Mouse (Mus musculus): Measurements from ENCODE around the gene Galns. TPM values are rescaled to one million over a fixed set of nuclear protein-coding genes. Genes with fewer than 3 reads are reported as not detected.
A peak's percentile ranks its signal among the peaks of the same experiment; 100 is the strongest.

Galns gene
- polyA plus RNA-seq (2016; fragmentation: Nextera tagmentation; extraction: Ambion mirVana) = 4.6 TPM in 2 replicates

DNA sequence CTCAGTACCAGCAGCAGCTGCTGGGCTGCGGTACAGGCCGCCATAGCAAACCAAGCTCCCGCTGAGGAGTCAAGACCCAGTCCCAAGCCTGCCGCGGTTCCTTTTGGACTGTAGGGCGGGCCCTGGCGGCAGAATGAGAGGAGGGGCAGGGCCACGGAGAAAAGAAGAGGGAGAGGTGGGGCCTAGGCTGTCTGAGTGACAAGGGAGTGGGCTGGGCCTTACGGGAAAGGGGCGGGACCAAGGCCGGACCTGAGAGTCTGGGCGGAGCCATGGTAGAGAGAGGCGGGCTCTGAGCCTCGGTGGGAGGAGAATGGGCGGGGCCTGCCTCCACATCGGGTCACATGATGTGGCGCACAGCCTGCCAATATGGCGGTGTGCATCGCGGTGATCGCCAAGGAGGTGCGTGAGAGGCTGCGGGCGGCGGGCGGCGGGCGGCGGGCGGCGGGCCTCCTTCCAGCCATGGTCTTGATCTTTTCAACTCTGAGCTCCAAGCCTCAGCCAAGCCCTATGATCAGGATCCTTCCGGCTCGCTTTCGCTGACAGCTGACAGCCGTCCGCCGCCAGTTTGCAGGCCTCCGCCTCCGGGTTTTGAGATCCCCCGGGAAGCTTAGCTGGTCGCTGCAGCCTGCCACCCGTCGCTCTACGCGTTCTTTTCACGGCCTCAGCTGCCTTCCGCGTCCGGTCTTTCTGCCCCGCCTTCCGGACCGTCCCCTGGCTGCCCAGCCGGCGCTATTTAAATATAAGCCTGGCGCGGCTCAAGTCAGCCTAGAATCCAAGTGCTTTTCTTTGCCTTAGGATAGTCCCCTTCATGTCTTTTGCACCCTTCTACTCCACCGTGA, at the start of gene Galns, which contains the start of gene Trappc2l:
Gene Galns, minus strand, starts transcription at position 169 of the 839 bp plus-strand sequence.
Gene Trappc2l, plus strand, starts transcription at position 346 of the 839 bp plus-strand sequence.
- Histone ChIP-seq H3K27ac (peak within 1 kb of the TSS; percentile 81), H3K36me3 (peaks cover 15% of the 10 kb centered on the region; the same call in 1 of the 2 replicates), H3K4me2 (peak within 1 kb of the TSS; percentile 98), H3K4me1 (peaks cover 30% of the 10 kb centered on the region), H3K27me3 (replicated peaks) (no peaks in the 10 kb centered on the region), H3K4me3 (peak within 1 kb of the TSS; percentile 83), H3K9me3 (replicated peaks) (no peaks in the 10 kb centered on the region), H3K9ac (peak within 1 kb of the TSS; percentile 83)
- peak; percentile 96 for ATAC-seq
- WGBS (ENCODE audit: insufficient replicate concordance) = under 1% methylated on average over 57 of the region's 57 CpGs

DNA sequence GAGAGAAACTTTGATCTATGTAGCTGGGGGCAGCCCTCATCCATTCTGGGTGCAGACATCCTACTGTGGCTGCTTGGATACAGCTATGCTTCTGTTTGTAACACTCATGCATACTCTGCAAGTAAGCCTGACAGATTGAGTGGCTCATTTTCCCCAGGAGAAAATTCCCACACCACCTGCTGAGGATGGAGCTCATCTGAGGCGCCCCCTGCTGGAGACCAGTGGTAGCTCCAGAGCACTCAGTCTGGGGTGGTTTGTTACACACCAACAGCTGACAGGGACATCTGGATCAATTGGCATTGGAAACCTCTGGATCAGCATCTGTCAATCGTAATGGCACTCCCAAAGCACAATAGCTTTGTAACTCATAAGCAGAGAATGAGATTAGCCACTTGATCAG, 48.8 kb upstream of the Galns start:
- Histone ChIP-seq H3K36me3 (peaks cover 52% of the 10 kb centered on the region), H3K4me1 (peaks cover 36% of the 10 kb centered on the region), H3K4me2 (no peak overlapping the region), H3K9ac (no peak overlapping the region), H3K9me3 (replicated peaks) (no peaks in the 10 kb centered on the region), H3K27ac (no peak overlapping the region), H3K27me3 (replicated peaks) (no peaks in the 10 kb centered on the region), H3K4me3 (no peak overlapping the region)
- WGBS (ENCODE audit: insufficient replicate concordance) = 47% methylated on average over 2 of the region's 2 CpGs
- ATAC-seq = no peak

DNA sequence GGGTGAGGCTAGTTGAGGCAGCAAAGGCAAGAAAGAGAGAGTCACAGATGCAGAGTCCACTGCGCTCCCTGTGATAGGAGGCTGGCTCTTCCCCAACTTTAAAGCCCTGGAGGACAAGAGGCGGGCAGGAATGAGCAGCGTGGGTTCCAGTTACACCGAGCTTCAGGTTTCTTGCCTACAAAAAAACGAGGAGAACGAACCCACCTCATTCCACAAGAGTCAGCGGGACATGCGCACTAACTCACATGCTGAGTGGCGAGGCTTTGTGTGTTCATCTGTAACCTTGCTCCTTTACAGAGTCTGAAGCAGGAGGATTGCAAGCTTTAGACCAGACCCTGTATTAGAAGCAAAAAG, 47.5 kb upstream of the Galns start:
- no peak for ATAC-seq
- no peak overlapping the region for H3K4me3 ChIP-seq
- H3K9ac ChIP-seq = no peak overlapping the region
- H3K27ac ChIP-seq = no peak overlapping the region
- H3K27me3 ChIP-seq (replicated peaks) = no peaks in the 10 kb centered on the region
- peaks cover 53% of the 10 kb centered on the region for H3K36me3 ChIP-seq
- no peaks in the 10 kb centered on the region for H3K9me3 ChIP-seq (replicated peaks)
- no peak overlapping the region for H3K4me2 ChIP-seq
- peaks cover 31% of the 10 kb centered on the region for H3K4me1 ChIP-seq
- 82% methylated on average over 9 of the region's 9 CpGs for WGBS (ENCODE audit: insufficient replicate concordance)

DNA sequence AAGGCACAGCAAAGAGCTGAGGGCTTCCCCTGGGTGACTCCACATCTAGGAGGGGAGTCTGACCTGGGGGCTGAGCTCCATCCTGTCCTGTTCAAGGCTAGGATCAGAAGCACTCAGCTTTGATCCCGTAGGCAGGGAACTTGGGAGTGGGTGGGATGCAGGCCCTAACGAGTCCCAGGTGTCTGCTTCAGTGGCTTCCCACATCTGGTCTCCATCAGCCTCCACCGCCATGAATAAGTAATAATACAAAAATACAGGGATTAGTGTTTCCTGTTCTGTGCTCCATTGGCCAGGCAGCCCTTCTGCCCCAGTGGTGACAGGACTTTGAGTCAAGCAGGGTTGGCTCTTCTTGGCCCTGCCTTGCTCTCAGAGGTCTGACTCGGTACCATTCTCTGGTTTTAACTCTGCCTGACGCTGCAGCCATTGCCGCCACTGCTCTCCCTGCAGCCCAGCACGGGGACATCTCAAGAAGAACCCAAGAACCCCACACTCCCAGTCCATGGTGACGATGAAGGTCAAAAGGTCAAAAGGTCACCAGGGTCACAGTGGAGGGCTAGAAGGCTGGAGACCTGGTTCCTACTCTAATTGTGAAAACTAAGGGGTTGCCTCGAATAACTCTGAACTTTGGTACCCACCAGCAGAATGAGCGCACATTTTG, 47.0 kb upstream of the Galns start:
- Histone ChIP-seq H3K4me1 (peaks cover 32% of the 10 kb centered on the region), H3K27ac (no peak overlapping the region)

DNA sequence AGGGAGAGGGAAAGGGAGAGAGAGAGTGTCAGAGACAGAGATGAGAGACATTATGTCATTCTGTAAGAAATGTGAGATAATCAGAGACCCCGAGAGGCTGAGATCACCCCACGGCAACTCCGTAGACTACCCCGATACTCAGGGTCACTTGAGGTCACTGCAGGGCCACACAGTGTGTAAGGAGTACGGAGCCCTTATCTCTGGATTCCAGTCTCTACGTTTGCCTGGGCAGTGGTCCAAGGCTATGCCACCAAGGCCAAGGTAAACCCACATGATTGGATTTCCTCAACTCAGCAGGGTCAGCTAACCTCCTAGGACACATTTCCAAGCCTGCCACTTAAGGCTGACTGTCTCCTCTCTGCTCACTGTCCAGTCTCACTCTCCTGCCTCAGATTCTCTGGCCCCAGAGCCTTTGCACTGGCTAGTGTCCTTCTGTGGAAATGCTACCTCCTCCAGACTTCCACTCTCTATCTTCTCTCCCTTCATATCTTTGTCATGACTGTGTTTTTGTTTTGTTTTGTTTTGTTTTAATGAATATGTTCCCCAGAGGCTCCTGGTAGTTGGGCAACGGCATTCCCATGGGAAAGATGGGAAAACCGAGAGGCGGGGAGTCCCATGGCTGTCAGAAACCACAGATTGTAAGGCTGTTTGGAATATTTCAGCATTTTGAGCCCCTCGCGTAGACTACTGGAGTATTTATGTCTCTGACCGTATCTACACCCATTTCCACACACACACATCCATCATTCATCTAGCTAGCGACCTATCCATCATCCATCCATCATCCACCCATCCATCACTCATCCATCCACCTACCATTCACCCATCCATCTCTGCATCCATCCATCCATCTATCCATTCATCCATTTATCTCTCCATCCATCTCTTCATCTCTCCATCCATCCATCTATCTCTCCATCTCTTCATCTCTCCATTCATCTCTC, 45.1 kb upstream of the Galns start:
- Histone ChIP-seq H3K9me3 (replicated peaks) (no peaks in the 10 kb centered on the region), H3K9ac (no peak overlapping the region), H3K4me2 (no peak overlapping the region), H3K4me3 (no peak overlapping the region), H3K27ac (no peak overlapping the region), H3K36me3 (peaks cover 55% of the 10 kb centered on the region), H3K27me3 (replicated peaks) (no peaks in the 10 kb centered on the region), H3K4me1 (peaks cover 29% of the 10 kb centered on the region)
- 66% methylated on average over 13 of the region's 13 CpGs for WGBS (ENCODE audit: insufficient replicate concordance)
- ATAC-seq = no peak

More for the DNA sequence above, 47.0 kb upstream of the Galns start:
- no peaks in the 10 kb centered on the region for H3K27me3 ChIP-seq (replicated peaks)
- H3K4me2 ChIP-seq = no peak overlapping the region
- no peak overlapping the region for H3K9ac ChIP-seq
- ATAC-seq = no peak
- H3K4me3 ChIP-seq = no peak overlapping the region
- no peaks in the 10 kb centered on the region for H3K9me3 ChIP-seq (replicated peaks)
- H3K36me3 ChIP-seq = peaks cover 58% of the 10 kb centered on the region
- 72% methylated on average over 10 of the region's 10 CpGs for WGBS (ENCODE audit: insufficient replicate concordance)

DNA sequence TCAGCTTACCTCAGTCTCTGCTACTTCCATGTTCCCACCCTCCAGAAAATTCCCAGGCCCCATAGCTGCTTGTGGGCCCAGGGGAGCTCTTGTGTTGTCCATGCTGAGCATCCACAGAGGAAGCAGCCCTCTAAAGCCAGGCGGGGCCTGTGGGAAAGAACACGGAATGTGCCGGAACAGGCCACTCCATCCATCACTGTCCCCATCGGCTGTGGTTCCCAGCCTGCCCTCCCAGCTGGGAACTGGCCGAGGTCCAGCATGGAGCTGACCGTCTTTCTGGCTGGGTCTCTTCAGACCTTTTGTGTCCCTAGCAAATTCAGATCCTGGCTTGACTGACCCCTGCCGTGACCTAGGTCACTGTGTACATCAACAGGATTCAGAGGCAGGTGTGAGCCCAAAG, 43.5 kb upstream of the Galns start:
- Histone ChIP-seq H3K36me3 (peaks cover 62% of the 10 kb centered on the region), H3K27me3 (replicated peaks) (no peaks in the 10 kb centered on the region), H3K4me3 (no peak overlapping the region), H3K9ac (no peak overlapping the region), H3K9me3 (replicated peaks) (no peaks in the 10 kb centered on the region), H3K4me1 (peaks cover 21% of the 10 kb centered on the region), H3K4me2 (no peak overlapping the region), H3K27ac (no peak overlapping the region)
- ATAC-seq = no peak
- WGBS (ENCODE audit: insufficient replicate concordance) = 81% methylated on average over 7 of the region's 7 CpGs

DNA sequence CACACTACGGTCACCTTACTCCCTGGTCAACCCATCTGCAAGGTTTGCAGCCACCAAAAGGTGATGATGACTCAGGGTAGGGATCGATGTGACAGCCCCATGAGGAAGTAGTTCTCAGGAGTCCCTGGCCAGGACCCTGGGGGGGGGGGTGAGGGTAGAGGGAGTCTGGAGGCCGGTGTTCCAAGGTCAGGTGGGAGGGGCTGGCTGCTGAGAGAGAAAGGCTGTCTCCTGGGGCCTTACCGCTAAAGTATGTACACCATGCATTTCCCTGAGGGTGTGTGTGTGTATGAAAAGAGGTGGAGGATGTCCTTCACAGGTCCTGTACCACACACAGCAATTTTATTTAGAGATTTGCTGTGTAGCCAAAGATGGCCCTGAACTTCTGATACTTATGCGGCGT, 41.4 kb upstream of the Galns start:
- no peak overlapping the region for H3K4me2 ChIP-seq
- H3K4me3 ChIP-seq = no peak overlapping the region
- H3K27ac ChIP-seq = no peak overlapping the region
- peaks cover 68% of the 10 kb centered on the region for H3K36me3 ChIP-seq
- no peaks in the 10 kb centered on the region for H3K9me3 ChIP-seq (replicated peaks)
- no peak overlapping the region for H3K9ac ChIP-seq
- 65% methylated on average over 6 of the region's 6 CpGs for WGBS (ENCODE audit: insufficient replicate concordance)
- ATAC-seq = no peak
- H3K4me1 ChIP-seq = peaks cover 21% of the 10 kb centered on the region
- H3K27me3 ChIP-seq (replicated peaks) = no peaks in the 10 kb centered on the region

DNA sequence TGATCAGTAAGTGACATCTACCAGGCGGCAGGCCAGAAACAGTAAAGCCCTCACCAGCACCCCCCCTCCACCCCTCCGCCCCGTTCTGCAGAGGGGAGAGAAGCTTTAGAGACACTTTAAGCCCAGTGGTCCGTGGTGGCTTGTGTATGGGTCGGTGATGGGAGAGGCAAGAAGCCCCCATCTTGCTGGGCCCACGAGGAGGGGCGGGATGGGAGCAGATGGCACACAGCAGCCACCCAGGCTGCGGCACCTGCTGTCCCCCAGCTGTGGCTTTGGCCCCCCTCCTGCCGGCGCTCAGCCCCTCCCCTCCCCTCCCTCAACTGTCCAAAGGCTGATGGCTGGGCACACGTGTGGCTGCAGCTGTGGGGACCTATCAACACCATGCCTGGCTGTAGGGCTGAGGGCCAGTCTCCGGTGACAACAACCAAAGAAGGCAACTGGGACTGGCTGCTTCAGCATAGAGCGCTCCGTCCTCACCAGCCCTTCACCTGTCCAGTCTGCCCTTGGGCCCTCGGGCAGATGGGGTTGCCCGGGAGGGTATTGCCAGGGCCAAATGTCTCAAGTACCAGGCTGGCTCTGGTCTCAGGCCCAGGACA, 40.2 kb upstream of the Galns start:
- H3K9ac ChIP-seq = no peak overlapping the region
- H3K9me3 ChIP-seq (replicated peaks) = no peaks in the 10 kb centered on the region
- no peak overlapping the region for H3K4me2 ChIP-seq
- peaks cover 78% of the 10 kb centered on the region for H3K36me3 ChIP-seq
- H3K4me1 ChIP-seq = peaks cover 19% of the 10 kb centered on the region
- ATAC-seq = no peak
- no peak overlapping the region for H3K4me3 ChIP-seq
- no peak overlapping the region for H3K27ac ChIP-seq
- WGBS (ENCODE audit: insufficient replicate concordance) = 77% methylated on average over 16 of the region's 16 CpGs
- no peaks in the 10 kb centered on the region for H3K27me3 ChIP-seq (replicated peaks)

DNA sequence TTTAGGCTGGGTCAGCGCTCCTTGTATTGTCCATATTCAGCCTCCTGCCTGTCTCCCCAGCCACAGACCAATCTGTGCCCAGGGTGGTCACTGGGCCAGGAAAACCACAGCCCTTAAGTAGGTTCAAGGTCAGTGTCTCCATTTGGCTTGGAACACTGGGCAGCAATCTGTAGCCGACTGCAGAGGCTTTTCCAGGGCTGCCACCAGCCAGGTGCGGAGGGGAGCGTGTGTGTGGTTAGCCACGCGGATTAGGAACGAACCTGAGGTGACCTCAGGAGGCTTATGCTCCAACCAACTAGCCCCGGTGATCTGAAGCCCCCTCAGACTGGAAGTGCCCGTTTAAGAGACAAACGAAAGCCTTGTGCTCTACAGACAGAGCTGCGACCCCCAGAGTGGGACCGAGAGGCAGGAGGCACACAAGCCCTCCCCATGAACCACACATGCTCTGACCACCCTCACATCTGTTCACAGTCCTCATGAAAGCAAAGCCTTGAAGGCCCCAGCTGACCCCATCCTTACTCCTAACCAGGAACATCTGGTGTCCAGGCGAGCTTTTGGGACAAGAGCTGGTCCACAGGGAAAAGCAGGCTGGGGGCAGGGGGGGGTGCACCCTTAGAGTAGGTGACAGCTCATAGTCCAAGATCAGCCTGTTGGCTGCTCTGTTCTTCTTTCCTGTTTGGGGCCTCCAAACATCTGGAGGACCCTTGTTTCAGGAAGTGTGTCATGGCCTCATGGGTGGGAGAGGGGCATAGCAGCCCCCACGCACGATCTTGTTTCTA, 37.1 kb upstream of the Galns start:
- 0 out of 2 replicates have a peak, but pooled peaks cover 4% of the 10 kb centered on the region for H3K4me1 ChIP-seq
- no peak for ATAC-seq
- no peak overlapping the region for H3K4me2 ChIP-seq
- H3K36me3 ChIP-seq = peaks cover 89% of the 10 kb centered on the region
- H3K9ac ChIP-seq = no peak overlapping the region
- 83% methylated on average over 15 of the region's 15 CpGs for WGBS (ENCODE audit: insufficient replicate concordance)
- H3K9me3 ChIP-seq (replicated peaks) = no peaks in the 10 kb centered on the region
- H3K27me3 ChIP-seq (replicated peaks) = no peaks in the 10 kb centered on the region
- H3K27ac ChIP-seq = no peak overlapping the region
- no peak overlapping the region for H3K4me3 ChIP-seq

DNA sequence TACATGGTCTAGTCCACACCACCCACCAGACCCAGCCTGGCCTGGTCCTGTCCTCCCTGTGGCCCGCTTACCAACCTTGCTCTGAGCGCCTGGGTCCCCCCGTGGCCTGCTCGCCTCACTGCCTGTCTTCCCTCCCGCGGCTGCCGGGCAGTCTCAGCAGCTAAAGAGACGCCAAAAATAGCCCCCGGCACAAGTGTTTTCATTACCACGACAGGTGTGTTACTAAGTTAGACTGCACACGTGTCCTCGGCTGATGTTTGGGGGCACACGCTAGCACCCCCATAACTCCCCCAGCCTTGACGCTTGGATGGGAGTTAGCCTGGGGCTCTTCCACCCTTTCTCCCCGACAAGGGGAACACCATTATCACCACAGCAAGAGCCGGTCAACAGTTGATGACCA, 35.1 kb upstream of the Galns start:
- Histone ChIP-seq H3K9me3 (replicated peaks) (no peaks in the 10 kb centered on the region), H3K4me2 (no peak overlapping the region), H3K36me3 (peaks cover 97% of the 10 kb centered on the region), H3K4me1 (no peaks in the 10 kb centered on the region), H3K9ac (no peak overlapping the region), H3K27me3 (replicated peaks) (no peaks in the 10 kb centered on the region), H3K27ac (no peak overlapping the region), H3K4me3 (no peak overlapping the region)
- 85% methylated on average over 16 of the region's 16 CpGs for WGBS (ENCODE audit: insufficient replicate concordance)
- ATAC-seq = no peak
